Mouse (Mus musculus) heart, postnatal 4 days (tissue): ENCODE measurements around the gene Kcnj9. TPM values are rescaled to one million over a fixed set of nuclear protein-coding genes. Genes with fewer than 3 reads are reported as not detected.

ENCODE experiments used
- DNase-seq: peaks from one replicate; pipeline ENCODE4 v3.0.0; 2021
- total RNA-seq, 2 experiments: library from RNA; stranded (reverse); gene quantifications; 2 replicates each; pipeline ENCODE4 v1.2.3; 2021

The Kcnj9 gene
- total RNA-seq = not detected

DNA sequence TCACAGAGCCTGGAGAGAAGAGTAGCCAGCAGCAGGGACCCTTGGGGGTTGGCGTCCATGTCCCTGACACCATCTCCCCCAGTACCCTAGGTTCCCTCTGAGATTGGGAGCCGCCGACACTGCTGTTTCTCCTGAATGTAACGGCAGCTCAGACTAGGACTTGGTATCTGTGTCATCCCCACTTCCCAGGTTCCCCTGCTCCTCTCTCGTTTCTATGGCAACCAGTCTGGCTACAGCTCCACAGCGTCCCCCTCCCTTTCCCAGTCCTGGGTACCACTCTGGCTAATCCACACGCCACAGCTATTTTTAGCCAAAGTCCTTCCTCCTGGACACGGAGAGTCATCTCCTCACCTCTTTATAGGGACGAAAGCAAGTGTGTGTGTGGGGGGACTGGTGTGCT is at the start of gene Kcnj9:
TSS of gene Kcnj9 (minus strand) at position 188 of the 400 bp plus-strand sequence.
- no peak for DNase-seq

DNA sequence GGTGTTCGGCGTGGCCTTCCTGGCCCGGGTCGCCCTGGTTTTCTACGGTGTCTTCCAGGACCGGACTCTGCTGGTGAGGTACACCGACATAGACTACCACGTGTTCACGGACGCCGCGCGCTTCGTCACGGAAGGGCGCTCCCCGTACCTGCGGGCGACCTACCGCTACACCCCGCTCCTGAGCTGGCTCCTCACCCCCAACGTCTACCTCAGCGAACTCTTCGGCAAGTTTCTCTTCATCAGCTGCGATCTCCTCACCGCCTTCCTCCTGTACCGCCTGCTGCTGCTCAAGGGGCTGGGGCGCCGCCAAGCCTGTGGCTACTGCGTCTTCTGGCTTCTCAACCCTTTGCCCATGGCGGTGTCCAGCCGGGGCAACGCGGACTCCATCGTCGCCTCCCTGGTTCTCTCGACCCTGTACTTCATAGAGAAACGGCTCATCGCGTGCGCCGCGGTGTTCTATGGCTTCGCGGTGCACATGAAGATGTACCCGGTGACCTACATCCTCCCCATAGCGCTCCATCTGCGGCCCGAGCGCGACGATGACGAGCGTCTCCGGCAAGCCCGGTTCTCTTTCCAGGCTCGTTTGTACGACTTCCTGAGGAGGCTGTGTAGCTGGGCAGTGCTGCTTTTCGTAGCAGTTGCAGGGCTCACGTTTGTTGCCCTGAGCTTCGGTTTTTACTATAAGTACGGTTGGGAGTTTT is 47.8 kb upstream of the Kcnj9 start:
- peak; percentile 33 for DNase-seq

DNA sequence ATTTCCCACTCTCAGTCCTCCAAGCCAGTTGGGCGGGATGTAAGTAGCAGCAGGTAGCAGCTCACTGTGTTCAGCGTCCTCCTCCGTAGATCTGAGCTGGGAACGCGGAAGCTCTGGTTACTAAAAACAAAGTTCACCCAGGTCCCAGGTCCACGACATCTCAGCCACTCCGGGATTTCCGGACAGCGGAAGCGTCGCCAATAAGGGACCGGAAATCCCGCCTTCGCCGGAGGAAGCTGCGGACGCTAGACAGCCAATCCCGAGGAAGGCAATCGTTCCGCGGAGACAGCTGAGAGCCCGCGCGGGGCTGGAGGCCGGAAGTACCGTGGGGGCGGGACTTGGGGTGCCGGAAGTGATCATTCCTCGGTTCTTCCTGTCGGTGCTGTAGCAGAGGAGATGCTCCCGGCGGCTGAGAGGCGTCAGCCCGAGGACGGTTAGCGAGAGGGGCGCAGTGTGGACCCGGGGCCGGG is 47.1 kb upstream of the Kcnj9 start, which contains the start of gene Pigm:
TSS of gene Pigm (plus strand) at position 349 of the 470 bp plus-strand sequence.
- DNase-seq = peak; percentile 98

DNA sequence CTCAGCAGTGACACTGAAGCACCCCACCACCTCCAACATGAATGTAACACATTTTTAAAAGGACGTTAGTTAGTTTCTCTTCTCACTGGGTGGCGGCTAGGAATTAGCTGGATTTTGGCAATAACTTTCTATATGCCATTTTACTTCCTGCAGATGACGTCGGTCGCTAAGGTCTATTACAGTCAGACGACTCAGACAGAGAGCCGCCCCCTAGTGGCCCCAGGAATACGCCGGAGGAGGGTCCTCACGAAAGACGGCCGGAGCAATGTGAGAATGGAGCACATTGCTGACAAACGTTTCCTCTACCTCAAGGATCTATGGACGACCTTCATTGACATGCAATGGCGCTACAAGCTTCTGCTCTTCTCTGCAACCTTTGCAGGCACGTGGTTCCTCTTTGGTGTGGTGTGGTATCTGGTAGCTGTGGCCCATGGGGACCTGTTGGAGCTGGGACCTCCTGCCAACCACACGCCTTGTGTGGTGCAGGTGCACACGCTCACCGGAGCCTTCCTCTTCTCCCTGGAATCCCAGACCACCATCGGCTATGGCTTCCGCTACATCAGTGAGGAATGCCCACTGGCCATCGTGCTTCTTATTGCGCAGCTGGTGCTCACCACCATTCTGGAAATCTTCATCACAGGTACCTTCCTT is 39.8 kb upstream of the Kcnj9 start:
- peak; percentile 68 for DNase-seq

DNA sequence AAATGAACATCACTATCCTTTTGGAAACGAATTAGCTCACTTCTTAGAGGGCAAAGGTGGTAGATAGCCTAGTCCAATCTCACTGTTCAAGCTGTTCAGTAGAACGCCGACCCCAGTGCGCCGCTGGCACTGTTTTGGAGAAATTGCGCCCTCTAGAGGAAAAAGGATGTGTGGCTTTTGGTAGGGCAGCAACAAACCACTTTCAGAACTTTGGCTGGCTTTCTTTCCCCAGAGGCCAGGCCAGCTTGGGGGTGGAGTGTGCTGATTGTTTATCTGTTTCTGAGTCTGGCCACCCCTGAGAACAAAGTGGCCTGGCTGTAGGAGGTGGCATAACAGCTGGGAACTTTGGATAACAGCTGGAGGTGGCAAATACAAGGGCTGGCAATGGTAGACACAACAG is 35.6 kb upstream of the Kcnj9 start:
- DNase-seq = peak; percentile 67

DNA sequence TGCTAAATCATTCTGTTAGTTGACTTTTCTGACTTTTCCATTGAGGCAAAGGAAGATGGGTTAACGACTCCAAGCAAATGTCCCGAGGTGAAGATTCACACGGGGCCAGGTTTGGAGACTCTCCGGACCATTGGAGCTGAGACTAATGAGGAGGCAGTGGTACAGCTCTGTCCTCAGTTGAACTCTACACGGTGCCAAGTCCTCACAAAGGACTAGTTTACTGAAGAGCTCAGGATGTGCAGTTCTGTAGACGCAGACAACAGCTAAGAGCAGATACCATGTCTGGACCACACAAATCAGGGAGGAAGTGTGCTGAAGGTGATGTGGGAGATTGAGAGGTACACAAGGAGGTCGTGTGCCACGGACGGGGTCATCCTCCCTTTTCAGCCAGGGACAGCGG is 29.2 kb upstream of the Kcnj9 start:
- DNase-seq = no peak

DNA sequence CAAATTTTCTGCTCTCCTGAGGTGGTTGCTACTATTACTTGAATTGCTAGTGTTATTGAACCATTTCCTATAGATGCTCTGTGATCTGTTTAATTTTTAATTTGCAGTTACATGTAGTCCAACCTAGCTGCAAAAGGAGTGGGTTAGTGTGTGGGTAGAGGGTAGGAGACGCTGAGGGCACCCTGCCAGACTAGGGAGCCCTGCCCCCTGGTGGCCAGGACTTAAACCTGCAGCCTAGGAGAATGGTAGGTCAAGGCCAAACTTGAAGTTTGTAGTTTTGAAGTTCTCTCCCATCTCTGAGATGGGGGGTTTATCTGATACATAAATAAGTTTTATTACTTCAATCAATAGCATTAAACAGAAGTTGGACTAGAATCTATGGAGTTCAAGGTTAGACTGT is 28.4 kb upstream of the Kcnj9 start:
- peak; percentile 77 for DNase-seq

DNA sequence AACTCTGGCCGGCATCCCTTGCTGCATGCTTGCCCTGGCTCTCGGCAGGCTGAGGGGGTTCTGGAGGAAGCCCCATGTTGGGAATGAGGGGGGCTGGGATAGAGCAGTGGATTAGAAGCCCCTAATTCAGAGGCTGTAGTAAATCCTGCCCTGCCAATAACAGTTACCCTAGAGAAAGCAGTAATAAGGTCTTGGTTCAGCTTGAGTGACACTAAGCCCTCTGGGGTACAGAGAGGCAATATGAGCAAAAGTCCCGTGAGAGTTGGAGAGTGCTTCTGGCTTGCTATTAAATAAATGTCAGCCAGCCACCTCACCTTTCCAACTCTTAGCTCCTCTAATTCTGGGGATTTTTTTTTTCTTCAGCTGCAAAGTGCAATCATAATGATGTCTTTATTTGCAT is 26.2 kb upstream of the Kcnj9 start:
- DNase-seq = no peak

DNA sequence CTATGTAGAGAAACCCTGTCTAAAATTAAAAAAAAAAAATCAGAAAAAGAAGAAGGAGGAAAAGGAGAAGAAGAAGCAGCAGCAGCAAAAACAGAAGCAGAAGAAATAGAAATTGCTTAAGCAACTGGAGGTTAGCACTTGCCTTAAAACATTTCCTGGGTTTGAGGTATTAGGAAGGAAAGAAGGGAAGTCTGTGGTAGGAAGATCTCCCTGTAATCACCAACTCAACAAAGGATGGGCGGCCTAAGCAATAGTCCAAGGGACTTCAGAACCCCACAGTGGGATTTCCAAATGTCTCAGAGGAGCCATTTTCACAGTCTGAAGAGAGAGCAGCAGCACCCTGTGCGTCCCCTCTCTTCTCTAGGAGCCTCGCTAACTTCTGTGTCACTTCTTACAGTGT is 23.3 kb upstream of the Kcnj9 start:
- no peak for DNase-seq

DNA sequence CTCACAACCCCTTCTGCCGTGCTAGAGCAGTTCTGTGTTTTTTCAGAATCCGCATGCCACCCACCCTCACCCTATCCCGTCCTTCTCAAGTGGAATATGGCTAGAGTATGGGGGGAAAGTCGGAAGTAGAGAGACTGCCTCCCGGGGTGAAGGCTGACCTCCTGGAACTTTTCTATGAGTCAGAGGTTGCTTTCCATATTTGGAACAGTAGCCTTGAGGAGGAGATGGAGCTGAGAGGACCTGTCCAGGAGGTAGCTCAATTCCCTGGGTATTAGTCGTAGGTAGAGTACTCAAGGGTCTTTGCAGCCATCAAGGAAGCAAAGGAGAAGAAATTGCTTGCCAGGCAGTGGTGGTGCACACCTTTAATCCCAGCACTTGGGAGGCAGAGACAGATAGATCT is 22.9 kb upstream of the Kcnj9 start:
- no peak for DNase-seq

DNA sequence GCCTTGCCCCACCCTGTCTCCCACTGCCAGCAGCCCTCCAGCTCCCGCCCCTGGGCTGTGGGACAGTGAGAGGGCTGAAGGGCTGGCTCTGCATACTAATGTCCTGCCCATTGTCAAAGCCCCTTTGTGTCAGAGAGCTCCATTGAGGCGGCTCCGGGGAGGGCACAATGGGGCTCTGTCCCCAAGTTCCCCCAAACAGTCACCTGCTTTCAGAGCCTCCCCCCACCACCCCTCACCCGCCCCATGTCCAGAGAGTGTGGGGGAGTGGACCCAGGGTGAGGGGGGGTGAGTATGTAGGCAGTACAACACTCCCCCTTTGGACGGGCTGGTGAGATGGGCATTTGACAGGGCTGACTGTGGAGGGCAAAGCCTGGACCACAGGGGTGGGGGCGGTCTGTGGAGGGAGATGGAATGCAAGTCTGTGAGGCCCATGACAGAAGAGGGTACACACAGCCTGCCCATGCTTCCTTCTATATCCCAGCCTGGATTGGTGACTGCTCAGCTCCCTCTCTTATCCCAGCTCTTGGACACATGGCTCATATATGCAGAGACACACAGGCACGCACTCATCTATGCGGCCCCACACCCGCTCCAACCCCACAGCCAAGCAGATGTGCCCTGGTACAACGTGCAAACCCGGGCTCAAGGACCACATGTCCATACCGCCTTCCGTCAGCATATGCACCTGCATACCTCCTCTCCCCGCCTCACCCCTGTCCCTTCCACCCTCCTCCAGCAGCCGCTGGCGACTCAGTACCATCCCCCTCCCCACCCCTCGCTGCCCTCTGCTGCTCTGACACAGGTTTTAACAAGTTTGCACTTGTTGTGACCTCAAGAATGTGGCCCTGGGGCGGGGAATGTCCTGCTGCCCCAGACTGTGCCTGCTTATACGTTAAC is 21.0 kb upstream of the Kcnj9 start:
- DNase-seq = no peak

DNA sequence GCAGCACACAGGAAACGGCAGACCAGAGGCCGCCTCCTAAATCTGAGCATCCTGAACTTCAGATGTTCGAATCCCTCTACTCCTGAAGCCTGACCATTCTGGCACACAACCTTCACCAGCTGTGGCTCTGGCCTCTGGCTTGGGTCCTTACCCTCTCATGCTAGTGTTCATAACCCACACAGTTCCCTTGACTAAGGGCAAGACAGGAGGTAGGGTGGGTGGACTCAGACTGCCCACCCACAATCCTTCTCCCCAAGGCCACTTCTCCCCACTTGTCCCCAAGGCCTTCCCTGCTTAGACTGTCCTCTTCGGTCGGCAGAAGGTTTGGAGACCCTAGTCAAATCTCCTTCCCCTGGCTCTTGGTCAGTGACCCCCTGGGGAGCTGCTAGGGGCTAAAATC is 20.4 kb upstream of the Kcnj9 start:
- DNase-seq = no peak

DNA sequence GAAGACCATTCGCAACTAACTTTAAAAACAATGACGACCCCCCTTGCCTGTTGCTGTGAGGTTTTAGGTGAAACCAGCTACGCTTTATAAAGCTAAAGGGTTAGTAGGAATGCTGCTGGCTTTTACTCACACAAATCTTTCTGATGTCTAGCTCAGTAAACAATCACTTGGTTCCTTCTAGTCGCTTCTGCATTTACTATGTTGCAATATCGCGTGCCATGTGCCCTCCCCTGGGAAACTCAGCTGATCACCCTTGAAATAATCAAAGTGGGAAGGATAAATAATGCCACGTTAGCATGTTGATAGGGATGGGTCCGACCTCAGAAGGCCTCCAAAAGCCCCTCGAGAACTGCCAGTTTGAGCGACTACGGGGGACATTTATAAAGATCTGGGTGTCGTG is 18.3 kb upstream of the Kcnj9 start:
- no peak for DNase-seq

DNA sequence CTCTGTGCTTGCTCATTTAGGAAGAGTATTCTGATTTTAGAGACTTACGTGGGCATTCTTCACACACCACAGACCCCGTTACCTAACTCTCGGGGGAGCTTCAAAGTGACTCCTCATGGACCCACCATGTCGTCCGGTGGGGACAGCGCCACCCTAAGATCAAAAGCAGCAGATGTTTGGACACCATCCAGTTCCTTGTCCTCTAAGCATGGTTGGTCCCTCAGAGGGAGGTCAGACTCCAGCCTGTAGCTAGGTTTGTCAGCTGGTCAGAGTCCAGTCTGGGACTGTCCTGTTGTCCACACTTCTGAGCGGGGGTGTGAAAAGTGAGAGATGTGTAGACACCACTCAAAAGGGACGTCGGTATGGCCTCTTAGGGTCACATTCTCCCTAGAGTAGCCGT is 17.6 kb upstream of the Kcnj9 start:
- DNase-seq = no peak

DNA sequence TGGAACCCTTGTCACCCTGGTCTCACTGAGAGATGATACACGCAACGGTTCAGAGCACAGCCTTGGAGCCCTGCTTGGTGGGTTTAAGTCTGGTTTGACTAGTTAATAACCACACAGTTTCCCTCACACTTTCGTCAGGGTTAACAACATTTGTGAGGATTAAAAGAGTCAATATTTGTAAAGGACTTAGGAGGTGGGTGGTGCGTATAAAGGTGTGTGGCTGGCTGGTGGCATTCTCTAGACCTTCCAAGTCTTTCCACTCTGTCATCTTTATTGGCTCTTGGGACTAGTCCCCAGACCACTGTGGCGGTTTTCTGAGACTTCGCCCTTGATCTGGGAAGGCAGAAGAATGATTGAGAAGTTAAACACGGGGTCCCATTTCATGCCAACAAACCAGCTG is 15.7 kb upstream of the Kcnj9 start:
- no peak for DNase-seq

DNA sequence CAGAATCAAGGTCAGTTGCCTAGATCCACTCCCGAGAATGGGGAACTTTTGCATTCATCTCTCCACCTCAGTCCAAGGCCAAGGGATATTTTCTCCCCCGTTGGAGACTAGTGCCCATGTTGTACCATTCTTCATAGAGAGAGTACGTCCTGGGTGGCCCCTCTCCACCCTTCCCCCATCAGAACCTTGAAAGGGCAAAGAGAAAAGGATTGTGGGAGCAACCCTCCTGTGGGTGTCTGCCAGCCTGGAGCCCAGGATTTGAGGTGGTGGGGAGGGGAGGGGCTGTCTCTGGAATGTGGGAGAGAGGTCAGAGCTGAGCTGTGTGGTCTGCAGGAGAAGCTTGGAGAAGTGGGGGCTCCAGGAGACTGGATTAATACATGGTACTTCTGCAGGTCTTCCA is 14.8 kb upstream of the Kcnj9 start:
- DNase-seq = no peak

DNA sequence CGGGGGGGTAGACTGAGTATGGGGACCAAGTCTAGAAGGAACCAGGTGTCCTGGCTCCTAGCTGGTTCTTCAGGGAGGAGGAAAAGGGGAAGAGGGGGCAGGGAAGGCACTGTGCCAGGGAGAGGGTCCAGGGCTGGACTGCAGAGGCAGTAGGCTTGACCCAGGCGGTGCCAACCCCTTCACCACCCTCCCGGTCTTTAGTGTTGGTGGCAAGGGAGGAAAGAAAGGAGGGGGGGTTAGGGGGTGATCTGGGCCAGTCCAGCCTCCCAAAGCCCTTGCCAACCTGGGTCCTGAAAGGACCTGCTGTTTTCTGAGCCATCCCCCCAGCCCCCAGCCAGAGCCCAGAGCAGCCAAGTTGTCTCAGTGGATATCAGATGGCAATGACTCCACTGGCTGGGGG is 13.6 kb upstream of the Kcnj9 start:
- no peak for DNase-seq

DNA sequence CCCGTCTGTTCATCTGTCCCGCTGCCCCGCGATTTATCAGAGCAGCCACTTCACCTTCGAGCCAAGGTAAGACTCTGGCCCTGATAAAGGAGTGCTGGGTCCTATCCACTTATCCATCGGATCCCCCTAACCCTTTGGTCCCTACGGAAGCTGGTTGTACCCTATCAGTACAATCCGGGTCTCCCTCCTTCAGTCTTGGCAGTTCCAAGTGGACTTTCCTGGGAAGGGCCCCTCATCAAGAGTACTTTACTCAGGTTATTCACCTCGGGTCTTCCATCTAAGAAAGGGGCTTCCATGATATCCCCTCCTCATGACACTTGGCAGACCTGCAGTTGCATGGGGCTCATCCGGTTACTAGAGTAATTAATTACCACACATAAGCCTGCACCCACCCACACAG is 12.3 kb upstream of the Kcnj9 start:
- no peak for DNase-seq

DNA sequence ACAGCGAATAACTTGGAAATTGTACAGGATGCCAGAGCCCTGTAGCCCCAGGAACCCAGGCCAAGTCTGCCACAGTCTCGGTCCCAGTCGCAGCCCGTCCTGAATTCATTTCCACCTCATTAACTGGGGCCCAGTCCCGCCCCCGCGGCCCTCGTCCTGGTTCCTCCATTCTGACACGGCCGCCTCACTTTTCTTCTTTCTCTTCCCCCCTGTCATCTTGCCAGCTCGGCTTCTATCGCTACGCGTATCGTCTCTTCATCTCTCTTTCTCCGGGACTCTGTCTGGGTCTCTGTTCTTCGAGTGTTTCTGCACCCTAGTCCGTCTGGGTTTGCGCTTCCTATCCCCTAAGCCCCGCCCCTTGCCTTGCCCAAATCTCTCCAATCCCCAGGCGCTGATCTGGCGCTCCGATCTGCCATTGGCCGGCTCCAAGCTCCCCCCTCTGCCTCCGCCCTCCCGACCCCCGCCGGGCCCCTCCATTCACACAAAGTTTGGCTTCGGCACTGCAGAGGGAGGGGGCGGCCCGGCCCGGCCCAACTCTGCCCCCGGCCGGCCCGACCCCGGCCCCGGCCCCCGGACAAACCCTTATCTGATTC is 11.7 kb upstream of the Kcnj9 start, which contains the start of gene Kcnj10:
TSS of gene Kcnj10 (plus strand) at position 482 of the 593 bp plus-strand sequence.
- peak; percentile 70 for DNase-seq

DNA sequence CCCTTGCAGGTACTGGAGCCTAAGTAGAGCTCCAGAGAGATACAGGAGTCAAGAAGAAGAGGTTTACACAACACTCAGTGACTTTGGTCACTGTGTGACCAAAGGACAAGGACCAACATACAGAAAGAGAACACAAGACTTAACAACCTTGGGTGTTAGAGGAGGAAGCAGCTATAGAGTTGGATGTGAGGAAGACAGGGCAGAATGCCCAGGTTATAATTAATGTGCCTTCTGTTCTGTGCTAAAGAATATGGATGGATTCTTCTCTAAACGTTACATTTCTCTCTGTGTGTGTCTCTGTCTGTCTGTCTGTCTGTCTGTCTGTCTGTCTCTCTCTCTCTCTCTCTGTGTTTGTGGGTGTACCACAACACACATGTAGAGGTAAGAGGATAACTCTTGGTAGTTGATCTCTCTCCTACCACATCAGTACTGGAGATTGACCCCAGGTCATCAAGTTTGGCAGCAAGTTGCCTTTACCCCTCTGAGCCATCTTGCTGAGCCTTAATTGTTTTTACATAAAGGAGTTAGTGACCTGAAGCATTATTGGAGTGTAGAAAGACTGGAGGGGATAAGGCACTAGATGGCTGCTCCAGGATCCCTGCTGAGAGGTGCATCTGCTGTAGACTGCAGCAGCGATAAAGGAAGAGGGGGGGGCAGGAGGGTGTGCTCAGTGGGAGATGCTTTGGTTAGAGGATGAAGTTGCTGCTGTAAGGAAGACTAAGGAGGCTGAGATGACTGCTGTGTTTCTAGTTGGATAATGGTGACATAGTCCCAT is 8.5 kb upstream of the Kcnj9 start:
- DNase-seq = no peak

DNA sequence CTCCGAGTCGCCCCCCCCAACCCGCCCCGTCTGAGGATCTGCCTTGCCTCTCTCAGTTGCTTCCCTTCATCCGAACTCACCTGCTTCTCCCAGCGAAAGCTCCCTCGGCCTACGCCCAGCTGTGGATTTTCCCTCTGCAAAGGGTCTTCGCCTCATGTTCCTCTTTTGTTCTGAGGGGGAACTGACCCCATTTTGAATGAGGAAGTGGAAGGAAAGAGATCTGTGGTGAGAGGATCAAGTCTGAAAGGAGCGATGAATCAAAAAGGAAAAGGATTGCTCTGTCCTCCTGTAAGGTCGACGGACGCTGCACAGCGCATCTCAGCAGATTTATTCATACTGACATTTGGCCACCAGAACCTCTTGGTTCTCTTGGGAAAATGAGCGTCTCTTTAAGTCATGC is 6.7 kb upstream of the Kcnj9 start:
- no peak for DNase-seq

DNA sequence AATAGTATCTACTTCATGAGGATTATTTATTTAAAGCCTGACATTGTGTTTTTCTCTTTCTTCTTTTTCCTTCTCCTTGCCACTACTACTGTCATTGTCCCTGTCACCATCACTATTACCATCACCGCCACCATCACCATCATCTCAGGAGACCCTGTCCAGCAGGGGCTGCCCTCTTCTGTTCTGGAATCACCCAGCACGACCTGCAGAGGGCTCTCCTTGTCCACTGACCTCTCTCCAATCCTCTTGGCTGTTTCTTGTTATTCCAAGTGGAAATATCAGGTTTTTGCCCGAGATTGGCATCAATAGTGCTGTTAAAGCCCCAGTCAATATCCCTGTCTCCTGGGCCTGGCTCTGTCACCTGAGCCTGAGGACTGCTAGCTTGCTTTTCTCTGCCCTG is 4.4 kb upstream of the Kcnj9 start:
- no peak for DNase-seq
